Comparison of ENCODE assay signal across 15 mouse cellular contexts in genomic region chr4:84668949-84669605, GRCm38 (mm10). TPM values are rescaled to one million over a fixed set of nuclear protein-coding genes. Genes with fewer than 3 reads are reported as not detected.
A peak's percentile ranks its signal among the peaks of the same experiment; 100 is the strongest.
DNase-seq lines count a peak whose midpoint lies in the region; ATAC-seq lines count a peak whose summit lies in the region.
"Had no signal": no experiment of that assay in that cellular context is flagged by ENCODE, and none has a peak within 500 bp of the region (broad histone marks: within the 10 kb centered on the region; RNA-seq: fewer than 3 reads in every experiment).

No protein-coding gene starts in this region.

- peaks cover 17% of the 10 kb centered on the region for H3K27me3 ChIP-seq in lung, embryonic 16.5 days (ENCODE audit: control insufficient read depth, insufficient read depth, low read depth, low read length)
- peaks cover 7% of the 10 kb centered on the region; the same call in 1 of the 2 replicates for H3K27me3 ChIP-seq in embryonic facial prominence, embryonic 14.5 days (replicated peaks; ENCODE audit: control insufficient read depth, insufficient read depth, low read length)
- H3K27me3 ChIP-seq in limb, embryonic 12.5 days, result no peaks in the 10 kb centered on the region; the same call in 1 of the 2 replicates
- no peaks in the 10 kb centered on the region for H3K27me3 ChIP-seq in stomach, embryonic 15.5 days (replicated peaks)
- H3K27me3 ChIP-seq: limb, embryonic 15.5 days had no signal

- no peaks in the 10 kb centered on the region for H3K9me3 ChIP-seq in lung, embryonic 16.5 days (ENCODE audit: control insufficient read depth, low read length)
- no peaks in the 10 kb centered on the region for H3K9me3 ChIP-seq in embryonic facial prominence, embryonic 14.5 days (ENCODE audit: control insufficient read depth, low read length)
- no peaks in the 10 kb centered on the region for H3K9me3 ChIP-seq in limb, embryonic 12.5 days
- H3K9me3 ChIP-seq in stomach, embryonic 15.5 days, result no peaks in the 10 kb centered on the region
- H3K9me3 ChIP-seq: forebrain, embryonic 10.5 days; limb, embryonic 15.5 days had no signal

- no peak overlapping the region for H3K4me2 ChIP-seq in lung, embryonic 16.5 days (ENCODE audit: low read depth, low read length)
- peak overlapping the region; percentile 35; the same call in 1 of the 2 replicates for H3K4me2 ChIP-seq in embryonic facial prominence, embryonic 14.5 days (ENCODE audit: low read depth, low read length)
- peak overlapping the region; percentile 13; the same call in 1 of the 2 replicates for H3K4me2 ChIP-seq in limb, embryonic 12.5 days
- peak overlapping the region; percentile 25 for H3K4me2 ChIP-seq in stomach, embryonic 15.5 days
- H3K4me2 ChIP-seq: limb, embryonic 15.5 days had no signal

- ATAC-seq in lung, embryonic 16.5 days (ENCODE audit: low read depth), result peak; percentile 67; the same call in 1 of the 2 replicates
- no peak for ATAC-seq in embryonic facial prominence, embryonic 14.5 days (ENCODE audit: low read depth)
- no peak for ATAC-seq in limb, embryonic 12.5 days (ENCODE audit: insufficient number of reproducible peaks, insufficient read depth, low FRiP score, low TSS enrichment, low read depth)
- ATAC-seq in stomach, embryonic 15.5 days (ENCODE audit: insufficient read depth, low FRiP score, low read depth), result no peak
- ATAC-seq: CD4-positive, CD25-positive, alpha-beta regulatory T cell, adult 4 months had no signal

- no peak overlapping the region for H3K4me3 ChIP-seq in lung, embryonic 16.5 days (ENCODE audit: low read length)
- peak overlapping the region; percentile 6; the same call in 1 of the 2 replicates for H3K4me3 ChIP-seq in embryonic facial prominence, embryonic 14.5 days (ENCODE audit: low read depth, low read length)
- no peak overlapping the region for H3K4me3 ChIP-seq in limb, embryonic 12.5 days (replicated peaks)
- no peak overlapping the region for H3K4me3 ChIP-seq in stomach, embryonic 15.5 days (replicated peaks)
- H3K4me3 ChIP-seq: forebrain, embryonic 10.5 days; layer of hippocampus, adult 2 months; limb, embryonic 15.5 days had no signal

- DNase-seq in lung, postnatal 14 days, result no peak
- peak; percentile 52 for DNase-seq in embryonic facial prominence, embryonic 14.5 days (ENCODE audit: low spot score)
- DNase-seq in cerebellum, adult 11 months, result no peak
- no peak for DNase-seq in thymus, postnatal 36 days
- DNase-seq in layer of hippocampus, postnatal 36 days, result no peak
- DNase-seq: cerebellum, postnatal 14 days had no signal

- no peak overlapping the region for H3K9ac ChIP-seq in lung, embryonic 16.5 days (ENCODE audit: low read length)
- H3K9ac ChIP-seq in embryonic facial prominence, embryonic 14.5 days (ENCODE audit: low read depth, low read length), result 0 out of 2 replicates have a peak overlapping the region, but pooled peaks have one; percentile 27
- H3K9ac ChIP-seq in limb, embryonic 12.5 days (replicated peaks), result no peak overlapping the region
- no peak overlapping the region for H3K9ac ChIP-seq in stomach, embryonic 15.5 days
- H3K9ac ChIP-seq: limb, embryonic 15.5 days had no signal

- H3K27ac ChIP-seq in lung, embryonic 16.5 days (ENCODE audit: low read length), result no peak overlapping the region
- H3K27ac ChIP-seq in embryonic facial prominence, embryonic 14.5 days (replicated peaks; ENCODE audit: low read depth, low read length), result no peak overlapping the region
- H3K27ac ChIP-seq in limb, embryonic 12.5 days, result no peak overlapping the region
- peak overlapping the region; percentile 23 for H3K27ac ChIP-seq in stomach, embryonic 15.5 days
- H3K27ac ChIP-seq: forebrain, embryonic 10.5 days; layer of hippocampus, adult 2 months; limb, embryonic 15.5 days had no signal

- no peaks in the 10 kb centered on the region for H3K36me3 ChIP-seq in lung, embryonic 16.5 days (ENCODE audit: control insufficient read depth, insufficient read depth, low read length)
- no peaks in the 10 kb centered on the region for H3K36me3 ChIP-seq in embryonic facial prominence, embryonic 14.5 days (ENCODE audit: control insufficient read depth, insufficient read depth, low read length)
- no peaks in the 10 kb centered on the region for H3K36me3 ChIP-seq in limb, embryonic 12.5 days
- H3K36me3 ChIP-seq in stomach, embryonic 15.5 days, result no peaks in the 10 kb centered on the region
- H3K36me3 ChIP-seq: forebrain, embryonic 10.5 days; limb, embryonic 15.5 days had no signal

- WGBS in lung, embryonic 16.5 days, result 58% methylated on average over 12 of the region's 12 CpGs
- WGBS in embryonic facial prominence, embryonic 14.5 days, result 44% methylated on average over 12 of the region's 12 CpGs
- WGBS in limb, embryonic 12.5 days, result 67% methylated on average over 12 of the region's 12 CpGs
- WGBS in stomach, embryonic 15.5 days, result 49% methylated on average over 12 of the region's 12 CpGs

- H3K4me1 ChIP-seq in lung, embryonic 16.5 days (replicated peaks; ENCODE audit: control insufficient read depth, insufficient read depth, low read length), result peaks cover 8% of the 10 kb centered on the region
- peaks cover 29% of the 10 kb centered on the region for H3K4me1 ChIP-seq in embryonic facial prominence, embryonic 14.5 days (ENCODE audit: control insufficient read depth, insufficient read depth, low read length)
- H3K4me1 ChIP-seq in limb, embryonic 12.5 days (replicated peaks), result peaks cover 44% of the 10 kb centered on the region
- H3K4me1 ChIP-seq in stomach, embryonic 15.5 days, result no peaks in the 10 kb centered on the region

RNA-seq across cellular contexts. Expression of gene Bnc2, which starts 6.0 kb away (rescaled TPM):
- 3.4 and 3.7 TPM in 2 replicates for polyA plus RNA-seq in lung, embryonic 16.5 days (2015; fragmentation: Nextera tagmentation; extraction: Ambion mirVana)
- 23.9 and 26.3 TPM in 2 replicates for polyA plus RNA-seq in embryonic facial prominence, embryonic 14.5 days (2014; fragmentation: Nextera tagmentation; extraction: Ambion mirVana)
- polyA plus RNA-seq in limb, embryonic 12.5 days (2016; fragmentation: Nextera tagmentation; extraction: Ambion mirVana), result 25.2 and 25.6 TPM in 2 replicates
- polyA plus RNA-seq in stomach, embryonic 15.5 days (2015; fragmentation: Nextera tagmentation; extraction: Ambion mirVana), result 18.0 and 20.2 TPM in 2 replicates
- total RNA-seq in layer of hippocampus, postnatal 36 days (2021), result 1 to 10 TPM in 1 of 2 experiments, under 1 TPM in 1; 0.92 to 1.9 TPM
- total RNA-seq: hematopoietic stem cell, adult 5-6 weeks; megakaryocyte progenitor cell, adult 5-6 weeks had no signal
- polyA plus RNA-seq: CD4-positive, CD25-positive, alpha-beta regulatory T cell, adult 4 months had no signal
